Mouse (Mus musculus) embryonic fibroblast, embryonic 13.5 days (primary cell): ENCODE results near the gene Mrgpre.

Source experiments
- CTCF ChIP-seq: IDR thresholded peaks from 2 replicates; pipeline ENCODE4 v1.5.1; 2011; ENCODE audit warnings: mild to moderate bottlenecking, control low read depth, low read length, moderate library complexity, borderline replicate concordance; ENCODE audit not compliant: insufficient read depth
- POLR2A ChIP-seq: IDR thresholded peaks from 2 replicates; pipeline ENCODE4 v1.6.1; 2011; ENCODE audit warnings: low read depth, mild to moderate bottlenecking, control low read depth, low read length, moderate library complexity

GRCm38 (mm10) chr7:143819201-143819600 lies 34.9 kb upstream of the Mrgpre start:
- TF ChIP-seq POLR2A: no peak
- TF ChIP-seq CTCF: no peak
